Mouse (Mus musculus): ENCODE measurements around the gene Rora.

DNA sequence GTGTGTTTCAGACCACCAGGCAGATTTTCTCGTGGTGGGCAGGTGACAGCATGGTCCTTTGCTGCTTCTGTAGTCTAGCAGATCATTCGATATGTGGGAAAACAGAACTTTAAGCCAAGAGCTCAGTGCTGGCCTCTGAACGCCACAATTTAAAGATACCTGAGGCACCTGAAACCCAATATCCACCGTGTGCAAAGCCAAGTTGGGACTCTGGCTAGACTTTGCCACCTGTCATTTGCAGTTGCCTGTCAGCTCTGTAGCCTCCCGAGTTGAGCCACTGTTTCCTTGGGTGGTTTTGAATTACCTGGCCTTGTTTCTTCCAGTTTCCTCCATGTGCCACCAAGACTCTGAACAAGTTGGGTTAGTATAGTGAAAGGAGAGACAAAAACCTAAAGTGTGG is 82.3 kb downstream of the Rora start:
- TF ChIP-seq CTCF (IDR thresholded peaks at IDR 0.05; ENCODE audit: low read depth) (no peak), EP300 (optimal IDR thresholded peaks at IDR 0.05) (no peak)

Measured in stomach, postnatal 0 days (tissue).